Mouse (Mus musculus) 416B (cell line): ENCODE measurements around the gene Myocos.

Experiments used
- DNase-seq: peaks from one replicate; pipeline ENCODE4 v3.0.0; 2011; ENCODE audit warnings: low read depth

Myocos gene

DNA sequence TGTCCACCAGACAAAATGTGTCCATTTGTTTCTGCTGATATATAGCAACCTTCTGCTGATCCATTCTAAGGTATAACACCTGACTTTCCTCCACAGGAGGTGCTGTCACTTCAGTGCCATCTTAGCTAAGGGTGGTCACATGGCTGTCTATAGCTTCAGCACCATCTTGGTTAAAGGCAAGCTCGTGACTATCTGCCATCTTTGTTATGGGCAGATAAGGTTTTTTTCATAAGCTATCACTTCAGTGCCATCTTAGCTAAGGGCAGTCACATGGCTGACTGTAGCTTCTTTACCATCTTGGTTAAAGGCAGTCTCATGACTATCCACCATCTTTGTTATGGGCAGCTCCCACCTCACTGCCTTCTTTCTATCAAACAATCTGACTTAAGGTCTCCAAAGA, 42.5 kb downstream of the Myocos start:
- peak; percentile 82 for DNase-seq

- DNase-seq, result no peak
Measured at GRCm38 (mm10) chr1:162611191-162611590, 46.8 kb downstream of the Myocos start.

DNA sequence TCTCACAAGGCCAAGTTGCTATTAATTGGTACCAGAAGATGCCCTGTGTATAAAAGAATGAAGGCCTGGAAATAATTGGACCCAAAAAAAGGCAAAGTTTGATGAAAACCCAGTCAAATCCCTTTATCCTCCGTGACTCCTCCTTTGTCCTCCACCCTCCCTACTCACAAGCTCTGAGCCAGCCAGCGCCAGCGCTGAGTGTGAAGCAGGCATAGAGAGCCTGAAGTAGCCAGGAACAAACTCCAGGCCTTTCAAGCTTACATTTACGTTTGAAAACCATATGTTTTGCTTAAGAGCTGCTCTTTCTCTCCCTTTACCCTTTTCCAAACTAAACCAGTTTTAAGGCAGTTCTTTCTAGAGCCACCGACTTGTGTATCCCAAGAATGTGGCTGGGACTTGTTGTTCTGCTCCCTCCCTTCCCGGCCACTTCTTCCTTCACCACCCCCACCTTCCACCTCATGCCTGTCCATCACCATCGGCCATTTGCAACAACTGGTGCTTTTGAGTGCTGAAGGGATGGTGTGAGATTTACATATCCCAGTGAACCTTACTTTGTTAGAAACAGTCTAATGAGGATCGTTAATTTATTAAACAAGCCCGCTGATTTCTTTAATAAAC, 48.3 kb downstream of the Myocos start:
- no peak for DNase-seq

GRCm38 (mm10) chr1:162608127-162608526, 49.9 kb downstream of the Myocos start:
- DNase-seq, result no peak

- no peak for DNase-seq
Measured at GRCm38 (mm10) chr1:162601288-162601687, 56.7 kb downstream of the Myocos start.

DNA sequence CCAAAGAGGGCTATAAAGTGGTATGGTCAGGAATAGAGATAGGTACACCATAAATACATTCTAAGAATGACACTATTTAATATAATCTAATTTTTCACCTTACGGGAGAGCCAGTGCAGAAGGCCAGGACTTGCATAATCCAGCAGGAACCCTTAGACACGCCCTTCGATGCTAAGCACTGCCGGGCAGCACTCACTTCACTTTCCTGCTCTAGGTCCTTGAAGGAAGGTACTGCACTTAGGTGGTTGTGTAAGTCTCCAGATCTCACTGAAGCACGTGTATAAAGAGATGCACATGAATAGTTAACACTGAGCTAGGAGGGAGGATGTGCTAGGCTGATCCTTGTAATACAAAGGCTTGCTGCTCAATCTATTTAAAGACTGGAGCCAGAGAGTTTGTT, 58.4 kb downstream of the Myocos start:
- no peak for DNase-seq

DNA sequence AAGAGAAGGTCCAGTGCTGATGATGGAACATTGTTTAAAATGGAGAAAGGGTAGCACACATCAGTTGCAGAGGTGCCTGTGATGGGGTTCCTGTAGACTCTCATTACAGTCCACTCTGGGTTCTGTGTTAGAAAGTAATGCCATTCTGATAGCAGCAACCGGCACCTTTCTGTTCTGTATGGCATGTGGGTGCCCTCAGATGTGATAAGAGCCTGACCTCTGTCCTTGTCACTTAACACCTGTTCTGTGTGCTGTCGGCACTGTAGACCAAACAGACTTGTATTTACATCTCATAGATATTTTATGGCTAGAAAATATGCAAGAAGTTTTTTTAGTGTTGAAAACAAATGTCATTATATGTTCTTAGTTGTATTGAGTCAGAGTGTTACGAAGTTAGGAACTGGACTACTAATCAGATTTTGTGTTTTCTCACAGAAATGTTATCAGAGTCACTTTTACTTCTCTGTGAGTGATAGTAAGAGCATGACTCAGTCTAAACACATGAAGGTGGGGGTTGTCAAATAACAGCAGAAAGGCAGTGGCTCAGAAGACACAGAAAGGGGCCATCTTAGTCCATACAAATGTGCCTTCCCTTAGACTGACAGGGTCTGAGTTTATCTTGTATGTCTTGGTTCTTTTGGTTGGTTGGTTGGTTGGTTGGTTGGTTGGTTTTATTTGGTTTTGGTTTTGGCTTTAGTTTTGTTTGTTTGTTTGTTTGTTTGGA, 60.5 kb downstream of the Myocos start:
- no peak for DNase-seq
